Mouse (Mus musculus) lung, postnatal 14 days (tissue): ENCODE measurements around the gene Trappc2l.

Experiments used
- DNase-seq: peaks from one replicate; pipeline ENCODE4 v3.0.0; 2021

The Trappc2l gene

DNA sequence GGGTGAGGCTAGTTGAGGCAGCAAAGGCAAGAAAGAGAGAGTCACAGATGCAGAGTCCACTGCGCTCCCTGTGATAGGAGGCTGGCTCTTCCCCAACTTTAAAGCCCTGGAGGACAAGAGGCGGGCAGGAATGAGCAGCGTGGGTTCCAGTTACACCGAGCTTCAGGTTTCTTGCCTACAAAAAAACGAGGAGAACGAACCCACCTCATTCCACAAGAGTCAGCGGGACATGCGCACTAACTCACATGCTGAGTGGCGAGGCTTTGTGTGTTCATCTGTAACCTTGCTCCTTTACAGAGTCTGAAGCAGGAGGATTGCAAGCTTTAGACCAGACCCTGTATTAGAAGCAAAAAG, 47.3 kb downstream of the Trappc2l start:
- no peak for DNase-seq

DNA sequence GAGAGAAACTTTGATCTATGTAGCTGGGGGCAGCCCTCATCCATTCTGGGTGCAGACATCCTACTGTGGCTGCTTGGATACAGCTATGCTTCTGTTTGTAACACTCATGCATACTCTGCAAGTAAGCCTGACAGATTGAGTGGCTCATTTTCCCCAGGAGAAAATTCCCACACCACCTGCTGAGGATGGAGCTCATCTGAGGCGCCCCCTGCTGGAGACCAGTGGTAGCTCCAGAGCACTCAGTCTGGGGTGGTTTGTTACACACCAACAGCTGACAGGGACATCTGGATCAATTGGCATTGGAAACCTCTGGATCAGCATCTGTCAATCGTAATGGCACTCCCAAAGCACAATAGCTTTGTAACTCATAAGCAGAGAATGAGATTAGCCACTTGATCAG, 48.6 kb downstream of the Trappc2l start:
- no peak for DNase-seq

DNA sequence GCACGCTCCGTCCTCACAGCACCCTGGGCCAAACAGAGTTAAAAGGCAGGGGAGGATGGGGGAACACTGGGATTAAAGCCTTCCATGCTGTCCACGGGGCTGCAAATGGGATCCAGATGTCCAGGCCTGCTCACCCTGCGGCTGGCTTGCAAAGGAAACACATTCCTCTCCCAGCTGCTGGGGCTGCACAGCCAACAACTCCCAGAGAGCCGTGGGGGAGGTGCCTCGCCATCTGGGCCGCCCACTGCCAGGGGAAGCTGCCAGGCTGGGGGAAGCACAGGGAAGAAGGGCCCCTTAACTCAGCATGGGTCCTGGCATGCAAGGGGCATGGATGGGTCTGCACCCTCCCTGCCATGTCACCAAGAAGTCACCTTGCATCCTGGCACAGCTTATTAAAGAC, 49.7 kb downstream of the Trappc2l start:
- DNase-seq, result peak; percentile 69

DNA sequence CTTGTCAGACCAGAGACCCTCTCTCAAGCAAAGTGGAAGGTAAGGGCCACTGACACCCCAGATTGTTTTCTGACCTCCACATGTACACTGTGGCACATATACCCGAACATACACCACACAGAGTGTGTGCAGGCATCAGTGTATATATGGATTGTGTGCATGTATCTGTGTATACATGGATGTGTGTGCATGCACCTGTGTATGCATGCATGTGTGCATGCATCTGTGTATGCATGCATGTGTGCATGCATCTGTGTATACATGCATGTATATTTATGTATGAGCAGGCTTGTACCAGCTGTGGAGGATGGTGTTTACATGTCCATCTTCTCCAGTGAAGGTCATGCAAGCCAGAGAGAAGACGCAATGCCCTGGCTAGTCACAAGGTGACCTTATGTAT, 50.5 kb downstream of the Trappc2l start:
- no peak for DNase-seq

GRCm38 (mm10) chr8:122663106-122663505, 51.7 kb downstream of the Trappc2l start:
- no peak for DNase-seq

DNA sequence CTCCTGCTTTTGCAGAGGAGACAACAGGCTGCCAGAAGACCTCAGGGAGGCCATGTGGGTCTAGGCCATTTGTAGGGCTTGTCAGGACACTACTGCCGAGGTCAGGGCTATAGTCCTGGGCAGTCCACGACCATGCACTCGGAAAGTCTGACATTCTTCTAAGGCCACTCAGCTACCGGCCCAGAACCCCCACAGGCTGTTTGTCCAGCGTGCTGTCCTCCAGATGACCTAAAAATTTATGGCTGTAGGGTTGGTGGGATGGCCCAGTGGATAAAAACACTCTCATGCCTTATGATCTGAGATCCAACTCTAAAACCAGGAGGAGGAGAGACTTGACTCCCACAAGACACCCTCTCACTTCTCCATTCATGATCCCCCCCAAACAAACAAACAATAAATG, 52.2 kb downstream of the Trappc2l start:
- DNase-seq, result no peak

DNA sequence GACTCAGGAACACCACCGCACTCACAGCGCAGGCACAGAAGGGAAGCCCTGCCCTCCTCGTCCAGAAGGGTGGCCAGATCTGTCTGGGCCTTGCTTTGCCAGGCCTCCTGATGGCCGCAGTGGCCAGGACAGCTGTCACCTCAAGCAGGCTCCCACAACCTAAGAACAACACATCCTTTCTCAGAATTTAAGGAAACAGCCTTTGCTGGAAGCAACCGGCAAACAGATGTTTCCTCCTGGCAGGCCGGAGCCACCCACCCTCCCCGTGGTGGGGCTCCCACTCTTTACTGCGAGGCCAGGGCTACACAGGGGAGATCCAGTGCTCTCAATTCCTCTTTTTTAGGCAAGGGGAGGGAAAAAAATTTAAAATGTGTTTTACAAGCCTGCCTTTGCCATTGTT, 53.8 kb downstream of the Trappc2l start:
- DNase-seq, result peak; percentile 70

- DNase-seq, result peak; percentile 90
These were observed 54.4 kb downstream of the Trappc2l start for GRCm38 (mm10) chr8:122665667-122666316.
